Mouse (Mus musculus) brain, embryonic 14.5 days (tissue): ENCODE measurements around the gene Ano9.

Experiments
- CTCF ChIP-seq: fragments of 200-500 bp; IDR thresholded peaks from 2 replicates; pipeline ENCODE4 v1.5.1; 2012; ENCODE audit warnings: inconsistent platforms, mild to moderate bottlenecking, moderate library complexity, borderline replicate concordance; ENCODE audit not compliant: insufficient read depth, insufficient read length; ENCODE audit errors: extremely low read depth
- POLR2A ChIP-seq: fragments of 200-500 bp; IDR thresholded peaks from 2 replicates; pipeline ENCODE4 v1.6.1; 2012; ENCODE audit warnings: mild to moderate bottlenecking, inconsistent platforms, borderline replicate concordance; ENCODE audit not compliant: poor library complexity, insufficient read depth, insufficient read length, severe bottlenecking; ENCODE audit errors: extremely low read depth

- TF ChIP-seq CTCF, result no peak
- no peak for TF ChIP-seq POLR2A
These were observed 54.3 kb downstream of the Ano9 start for GRCm38 (mm10) chr7:141063353-141063752.
